Mouse (Mus musculus) adrenal gland, postnatal 25 days (tissue): Measurements from ENCODE around the gene Tlcd2. TPM values are rescaled to one million over a fixed set of nuclear protein-coding genes. Genes with fewer than 3 reads are reported as not detected.

ENCODE experiments used
- microRNA-seq, 2 experiments: library from miRNA; unstranded; fragments of <30 nt; microRNA quantifications; one replicate each; pipeline ENCODE4 v1.2.0; 2021
- total RNA-seq: library from RNA; stranded (reverse); gene quantifications from 2 replicates; pipeline ENCODE4 v1.2.3, GENCODE M21; 2021

Tlcd2 gene
- total RNA-seq, 1 experiment from 2014 or later, result 16.2 TPM

Small RNA genes within 50 kb of the gene (microRNA-seq; reads per million reads assigned to microRNA genes)
- 15,879 to 37,126 reads per million in 2 experiments for gene Mir22

Other genes with a start within 250 kb of the Tlcd2 start
- gene Rpa1, start 113.4 kb upstream of the Tlcd2 start, total RNA-seq, result 45.4 and 59.6 TPM in 2 replicates
- gene Smyd4, start 113.3 kb upstream of the Tlcd2 start, total RNA-seq, result 7.0 and 9.3 TPM in 2 replicates
- 12.4 and 23.9 TPM in 2 replicates for gene Serpinf1, start 39.0 kb upstream of the Tlcd2 start, total RNA-seq
- gene Serpinf2, start 22.1 kb upstream of the Tlcd2 start, total RNA-seq, result 7.7 TPM in 1 of 2 replicates, not detected in the other
- gene Wdr81, start 7.0 kb upstream of the Tlcd2 start, total RNA-seq, result 21.9 and 23.5 TPM in 2 replicates
- 147 and 166 TPM in 2 replicates for gene Prpf8, start 25.1 kb downstream of the Tlcd2 start, total RNA-seq
- gene Rilp, start 48.4 kb downstream of the Tlcd2 start, total RNA-seq, result 12.7 and 14.6 TPM in 2 replicates
- gene Scarf1, start 51.8 kb downstream of the Tlcd2 start, total RNA-seq, result 9.4 and 10.0 TPM in 2 replicates
- 23.0 and 24.0 TPM in 2 replicates for gene Slc43a2, start 70.0 kb downstream of the Tlcd2 start, total RNA-seq
- 182 and 184 TPM in 2 replicates for gene Pitpna, start 126.4 kb downstream of the Tlcd2 start, total RNA-seq
- 40.6 and 61.6 TPM in 2 replicates for gene Inpp5k, start 169.3 kb downstream of the Tlcd2 start, total RNA-seq
- gene Myo1c, start 188.8 kb downstream of the Tlcd2 start, total RNA-seq, result 157 and 166 TPM in 2 replicates
- 112 and 117 TPM in 2 replicates for gene Crk, start 217.5 kb downstream of the Tlcd2 start, total RNA-seq